ENCODE assay signal across 10 mouse cellular contexts in the genomic region with DNA sequence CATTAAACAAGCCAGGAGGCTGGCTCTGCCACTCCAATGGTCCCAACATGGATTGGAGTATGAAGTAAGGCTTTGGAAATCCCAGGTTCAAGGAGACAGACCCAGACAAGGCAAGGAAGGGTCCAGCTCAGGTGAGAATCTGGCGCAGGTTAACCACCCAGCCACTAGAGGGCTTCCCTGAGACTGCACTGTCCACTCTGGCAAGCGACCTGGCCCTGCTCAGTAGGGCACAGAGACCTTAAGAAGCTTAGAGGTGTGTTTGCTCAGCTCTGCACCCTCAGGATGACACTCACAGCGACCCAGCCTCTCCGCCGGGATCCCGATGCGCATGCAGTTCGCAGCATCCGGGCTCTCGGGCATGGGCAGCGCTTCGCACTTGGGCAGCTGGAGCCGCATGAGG.
DNase-seq lines count a peak whose midpoint lies in the region; ATAC-seq and TF ChIP-seq lines count a peak whose summit lies in the region.
"Had no signal": no experiment of that assay in that cellular context is flagged by ENCODE, and none has a peak within 500 bp of the region (broad histone marks: within the 10 kb centered on the region; RNA-seq: fewer than 3 reads in every experiment).

No protein-coding gene starts in this region.

- no peaks in the 10 kb centered on the region for H3K79me2 ChIP-seq in heart, adult 2 months (replicated peaks; ENCODE audit: control insufficient read depth, insufficient read depth, low read length)

- no peak for TF ChIP-seq POLR2A in heart, adult 2 months (IDR thresholded peaks at IDR 0.05; ENCODE audit: insufficient read depth, low read depth, low read length)
- no peak for TF ChIP-seq POLR2A in embryonic fibroblast, embryonic 13.5 days (IDR thresholded peaks at IDR 0.05; ENCODE audit: low read depth, low read length)

- H3K4me1 ChIP-seq in heart, adult 2 months (ENCODE audit: control insufficient read depth, insufficient read depth, low read length) = no peaks in the 10 kb centered on the region
- no peaks in the 10 kb centered on the region for H3K4me1 ChIP-seq in midbrain, postnatal 0 days (ENCODE audit: insufficient read depth, low read length)
- peaks cover 11% of the 10 kb centered on the region for H3K4me1 ChIP-seq in midbrain, embryonic 16.5 days (ENCODE audit: control insufficient read depth, insufficient read depth, low read length)
- no peaks in the 10 kb centered on the region; the same call in 1 of the 2 replicates for H3K4me1 ChIP-seq in embryonic fibroblast, embryonic 13.5 days (ENCODE audit: control insufficient read depth, insufficient read depth, low read length)
- H3K4me1 ChIP-seq in hindbrain, embryonic 14.5 days (replicated peaks; ENCODE audit: control insufficient read depth, insufficient read depth, low read length) = peaks cover 7% of the 10 kb centered on the region; the same call in 1 of the 2 replicates
- H3K4me1 ChIP-seq in forebrain, embryonic 11.5 days (replicated peaks; ENCODE audit: control insufficient read depth, insufficient read depth, low read length) = peaks cover 12% of the 10 kb centered on the region; the same call in 1 of the 2 replicates

- no peak for DNase-seq in heart, adult 2 months
- DNase-seq in heart, adult 9 months (ENCODE audit: low spot score in 2 of 2) = no peak
- DNase-seq in midbrain, postnatal 0 days (ENCODE audit: low spot score) = no peak
- DNase-seq in thymus, postnatal 25 days = peak; percentile 30
- DNase-seq in hindbrain, embryonic 14.5 days (ENCODE audit: low spot score) = no peak
- DNase-seq in forebrain, embryonic 11.5 days (ENCODE audit: low spot score) = no peak
- DNase-seq: adrenal gland, postnatal 25 days had no signal

- H3K9me3 ChIP-seq in midbrain, postnatal 0 days (ENCODE audit: low read length) = no peaks in the 10 kb centered on the region
- no peaks in the 10 kb centered on the region for H3K9me3 ChIP-seq in midbrain, embryonic 16.5 days (replicated peaks; ENCODE audit: control insufficient read depth, low read length, poor library complexity, severe bottlenecking)
- no peaks in the 10 kb centered on the region for H3K9me3 ChIP-seq in hindbrain, embryonic 14.5 days (ENCODE audit: control insufficient read depth, low read length)
- no peaks in the 10 kb centered on the region for H3K9me3 ChIP-seq in forebrain, embryonic 11.5 days (ENCODE audit: control insufficient read depth, low read length)
- H3K9me3 ChIP-seq: hindbrain, embryonic 15.5 days had no signal

- H3K4me2 ChIP-seq in midbrain, postnatal 0 days (ENCODE audit: low read depth, low read length, poor library complexity, severe bottlenecking) = no peak overlapping the region
- H3K4me2 ChIP-seq in midbrain, embryonic 16.5 days (ENCODE audit: low read length) = no peak overlapping the region
- no peak overlapping the region for H3K4me2 ChIP-seq in hindbrain, embryonic 14.5 days (replicated peaks)
- no peak overlapping the region for H3K4me2 ChIP-seq in forebrain, embryonic 11.5 days (ENCODE audit: low read depth, low read length, severe bottlenecking)
- H3K4me2 ChIP-seq: hindbrain, embryonic 15.5 days had no signal

- intact Hi-C loops in heart, adult 2 months (cut with DNase I) = loop anchor here (5.0 kb wide), 1 partner anchor 194 kb away; no protein-coding TSS in a partner anchor

- TF ChIP-seq EP300 in heart, adult 2 months (IDR thresholded peaks at IDR 0.05; ENCODE audit: insufficient read depth, low read depth, low read length) = no peak

- ATAC-seq in midbrain, postnatal 0 days (ENCODE audit: low FRiP score) = no peak
- no peak for ATAC-seq in midbrain, embryonic 16.5 days
- no peak for ATAC-seq in hindbrain, embryonic 14.5 days (ENCODE audit: low FRiP score)
- ATAC-seq in forebrain, embryonic 11.5 days (replicated peaks; ENCODE audit: low FRiP score) = no peak

- no peak overlapping the region for H3K27ac ChIP-seq in heart, adult 2 months
- no peak overlapping the region for H3K27ac ChIP-seq in midbrain, postnatal 0 days (ENCODE audit: low read depth, low read length)
- no peak overlapping the region for H3K27ac ChIP-seq in midbrain, embryonic 16.5 days (ENCODE audit: low read length)
- no peak overlapping the region for H3K27ac ChIP-seq in embryonic fibroblast, embryonic 13.5 days (ENCODE audit: insufficient read depth, low read length)
- no peak overlapping the region for H3K27ac ChIP-seq in hindbrain, embryonic 14.5 days
- no peak overlapping the region for H3K27ac ChIP-seq in forebrain, embryonic 11.5 days (ENCODE audit: low read depth, low read length)
- H3K27ac ChIP-seq: hindbrain, embryonic 15.5 days had no signal

- peak; percentile 60 for TF ChIP-seq CTCF in heart, adult 2 months (IDR thresholded peaks at IDR 0.05)
- peak; percentile 35 for TF ChIP-seq CTCF in midbrain, postnatal 0 days (IDR thresholded peaks at IDR 0.05)
- TF ChIP-seq CTCF in embryonic fibroblast, embryonic 13.5 days (IDR thresholded peaks at IDR 0.05; ENCODE audit: borderline replicate concordance, insufficient read depth, low read length) = peak; percentile 64

- H3K27me3 ChIP-seq in heart, adult 2 months (ENCODE audit: control insufficient read depth, insufficient read depth, low read length) = no peaks in the 10 kb centered on the region
- H3K27me3 ChIP-seq in midbrain, postnatal 0 days (ENCODE audit: insufficient read depth, low read length) = no peaks in the 10 kb centered on the region
- H3K27me3 ChIP-seq in midbrain, embryonic 16.5 days (ENCODE audit: control insufficient read depth, insufficient read depth, low read depth, low read length) = no peaks in the 10 kb centered on the region
- H3K27me3 ChIP-seq in hindbrain, embryonic 14.5 days (ENCODE audit: control insufficient read depth, insufficient read depth, low read length) = no peaks in the 10 kb centered on the region
- no peaks in the 10 kb centered on the region for H3K27me3 ChIP-seq in forebrain, embryonic 11.5 days (ENCODE audit: control insufficient read depth, insufficient read depth, low read length)
- H3K27me3 ChIP-seq: hindbrain, embryonic 15.5 days had no signal

- no peaks in the 10 kb centered on the region for H3K36me3 ChIP-seq in heart, adult 2 months (ENCODE audit: control insufficient read depth, insufficient read depth, low read length)
- no peaks in the 10 kb centered on the region for H3K36me3 ChIP-seq in midbrain, postnatal 0 days (ENCODE audit: insufficient read depth, low read length)
- H3K36me3 ChIP-seq in midbrain, embryonic 16.5 days (ENCODE audit: control insufficient read depth, insufficient read depth, low read length) = no peaks in the 10 kb centered on the region
- H3K36me3 ChIP-seq in hindbrain, embryonic 14.5 days (replicated peaks; ENCODE audit: control insufficient read depth, insufficient read depth) = no peaks in the 10 kb centered on the region
- no peaks in the 10 kb centered on the region; the same call in 1 of the 2 replicates for H3K36me3 ChIP-seq in forebrain, embryonic 11.5 days (ENCODE audit: control insufficient read depth, insufficient read depth, low read length)
- H3K36me3 ChIP-seq: hindbrain, embryonic 15.5 days had no signal

- H3K4me3 ChIP-seq in heart, adult 2 months = no peak overlapping the region
- H3K4me3 ChIP-seq in midbrain, postnatal 0 days (ENCODE audit: low read depth, low read length) = no peak overlapping the region
- H3K4me3 ChIP-seq in midbrain, embryonic 16.5 days (ENCODE audit: low read depth, low read length) = no peak overlapping the region
- no peak overlapping the region for H3K4me3 ChIP-seq in embryonic fibroblast, embryonic 13.5 days (ENCODE audit: insufficient read depth, low read length)
- no peak overlapping the region for H3K4me3 ChIP-seq in hindbrain, embryonic 14.5 days (replicated peaks; ENCODE audit: low read length)
- no peak overlapping the region for H3K4me3 ChIP-seq in forebrain, embryonic 11.5 days (ENCODE audit: low read depth, low read length)
- H3K4me3 ChIP-seq: hindbrain, embryonic 15.5 days had no signal

- WGBS in heart, adult 2 months = 78% methylated on average over 13 of the region's 13 CpGs
- WGBS in midbrain, postnatal 0 days = 82% methylated on average over 13 of the region's 13 CpGs
- 77% methylated on average over 13 of the region's 13 CpGs for WGBS in midbrain, embryonic 16.5 days
- WGBS in hindbrain, embryonic 14.5 days = 82% methylated on average over 13 of the region's 13 CpGs
- 82% methylated on average over 13 of the region's 13 CpGs for WGBS in forebrain, embryonic 11.5 days

- no peak overlapping the region for H3K9ac ChIP-seq in heart, adult 2 months (ENCODE audit: low read depth, low read length)
- no peak overlapping the region for H3K9ac ChIP-seq in midbrain, postnatal 0 days (replicated peaks; ENCODE audit: low read length, poor library complexity, severe bottlenecking)
- no peak overlapping the region for H3K9ac ChIP-seq in midbrain, embryonic 16.5 days (ENCODE audit: low read depth, low read length)
- H3K9ac ChIP-seq in hindbrain, embryonic 14.5 days = no peak overlapping the region
- no peak overlapping the region for H3K9ac ChIP-seq in forebrain, embryonic 11.5 days (ENCODE audit: low read length)
- H3K9ac ChIP-seq: hindbrain, embryonic 15.5 days had no signal
